ENCODE assay signal across 8 mouse cellular contexts in genomic region chr9:44266478-44267226, GRCm38 (mm10). TPM values are rescaled to one million over a fixed set of nuclear protein-coding genes. Genes with fewer than 3 reads are reported as not detected.
A peak's percentile ranks its signal among the peaks of the same experiment; 100 is the strongest.
DNase-seq lines count a peak whose midpoint lies in the region; ATAC-seq lines count a peak whose summit lies in the region.

No protein-coding gene starts in this region.

- peaks cover 15% of the 10 kb centered on the region for H3K4me1 ChIP-seq in kidney, embryonic 15.5 days

- no peak for DNase-seq in kidney, adult 18-20 months
- peak; percentile 28 for DNase-seq in adipocyte (ENCODE audit: low spot score)
- peak; percentile 46 to 74 for DNase-seq in frontal cortex, adult 2 months (ENCODE audit: extremely low spot score in 1 of 2, low spot score in 1 of 2)
- no peak for DNase-seq in embryo, embryonic 10.5 days (ENCODE audit: low spot score)
- no peak for DNase-seq in kidney, adult 8-10 months
- DNase-seq in B cell, adult 2 months = no peak

- 62% methylated on average over 8 of the region's 8 CpGs for WGBS in kidney, embryonic 15.5 days

- 0 out of 2 replicates have a peak overlapping the region, but pooled peaks have one; percentile 4 for H3K27ac ChIP-seq in kidney, embryonic 15.5 days

- ATAC-seq in kidney, embryonic 15.5 days (replicated peaks; ENCODE audit: low FRiP score) = no peak
- ATAC-seq in megakaryocyte, adult 5-6 weeks (ENCODE audit: poor library complexity, severe bottlenecking) = peak; percentile 41

- no peaks in the 10 kb centered on the region for H3K9me3 ChIP-seq in kidney, embryonic 15.5 days (replicated peaks)

- no peaks in the 10 kb centered on the region for H3K27me3 ChIP-seq in kidney, embryonic 15.5 days

- no peak overlapping the region; the same call in 1 of the 2 replicates for H3K4me3 ChIP-seq in kidney, embryonic 15.5 days (replicated peaks)

- H3K36me3 ChIP-seq in kidney, embryonic 15.5 days = 0 out of 2 replicates have a peak, but pooled peaks cover 2% of the 10 kb centered on the region

- no peak overlapping the region for H3K9ac ChIP-seq in kidney, embryonic 15.5 days

- peak overlapping the region; percentile 89 for H3K4me2 ChIP-seq in kidney, embryonic 15.5 days

RNA-seq across cellular contexts. Expression of gene Nlrx1, which starts 1.7 kb away (rescaled TPM):
- 6.5 and 7.9 TPM in 2 replicates for polyA plus RNA-seq in kidney, embryonic 15.5 days (2015; fragmentation: Nextera tagmentation; extraction: Ambion mirVana)
- 6.7 and 7.0 TPM in 2 replicates for polyA plus RNA-seq in frontal cortex, adult 2 months (2012; rRNA removed)
- total RNA-seq in megakaryocyte, adult 5-6 weeks (2015) = 9.5 and 13.1 TPM in 2 replicates
- total RNA-seq in megakaryocyte, adult 5-6 weeks (2017) = 12.1 and 12.4 TPM in 2 replicates

RNA-seq across cellular contexts. Expression of gene Pdzd3, which starts 15.4 kb away (rescaled TPM):
- polyA plus RNA-seq in kidney, embryonic 15.5 days (2015; fragmentation: Nextera tagmentation; extraction: Ambion mirVana) = 7.8 and 8.5 TPM in 2 replicates
- polyA plus RNA-seq in frontal cortex, adult 2 months (2012; rRNA removed) = 0.74 and 0.82 TPM in 2 replicates
- 0.07 and 0.34 TPM in 2 replicates for total RNA-seq in megakaryocyte, adult 5-6 weeks (2015)
- not detected in 2 replicates for total RNA-seq in megakaryocyte, adult 5-6 weeks (2017)

RNA-seq across cellular contexts. Expression of gene Abcg4, which starts 21.8 kb away (rescaled TPM):
- polyA plus RNA-seq in kidney, embryonic 15.5 days (2015; fragmentation: Nextera tagmentation; extraction: Ambion mirVana) = 2.5 and 3.4 TPM in 2 replicates
- polyA plus RNA-seq in frontal cortex, adult 2 months (2012; rRNA removed) = 84.5 and 95.1 TPM in 2 replicates
- 1.3 and 3.9 TPM in 2 replicates for total RNA-seq in megakaryocyte, adult 5-6 weeks (2015)
- 1.1 and 1.7 TPM in 2 replicates for total RNA-seq in megakaryocyte, adult 5-6 weeks (2017)

RNA-seq across cellular contexts. Expression of gene Ccdc153, which starts 26.2 kb away (rescaled TPM):
- polyA plus RNA-seq in kidney, embryonic 15.5 days (2015; fragmentation: Nextera tagmentation; extraction: Ambion mirVana) = not detected in 2 replicates
- 1.1 TPM in 1 of 2 replicates, not detected in the other for polyA plus RNA-seq in frontal cortex, adult 2 months (2012; rRNA removed)
- not detected in 2 replicates for total RNA-seq in megakaryocyte, adult 5-6 weeks (2015)
- not detected in 2 replicates for total RNA-seq in megakaryocyte, adult 5-6 weeks (2017)

RNA-seq across cellular contexts. Expression of gene Cbl, which starts 32.8 kb away (rescaled TPM):
- 18.6 and 22.9 TPM in 2 replicates for polyA plus RNA-seq in kidney, embryonic 15.5 days (2015; fragmentation: Nextera tagmentation; extraction: Ambion mirVana)
- 18.6 and 20.5 TPM in 2 replicates for polyA plus RNA-seq in frontal cortex, adult 2 months (2012; rRNA removed)
- total RNA-seq in megakaryocyte, adult 5-6 weeks (2015) = 179 and 180 TPM in 2 replicates
- 45.3 and 70.2 TPM in 2 replicates for total RNA-seq in megakaryocyte, adult 5-6 weeks (2017)

Comparison
In these comparisons a context has a peak if more than half of its experiments do, and no peak if none do; other contexts are left out.
1. DNase-seq: peak in adipocyte (single experiment) and frontal cortex, adult 2 months (2 of 2); none in kidney, adult 18-20 months (single experiment), embryo, embryonic 10.5 days (single experiment), kidney, adult 8-10 months (0 of 2) and B cell, adult 2 months (0 of 2).
2. RNA of gene Abcg4, which starts 21.8 kb away (polyA plus RNA-seq): 84.5 to 95.1 TPM in frontal cortex, adult 2 months; 2.5 to 3.4 TPM in kidney, embryonic 15.5 days; every median in the first group is over 10 times any median in the second.